Mouse (Mus musculus): ENCODE data around the gene Gdf7. TPM values are rescaled to one million over a fixed set of nuclear protein-coding genes. Genes with fewer than 3 reads are reported as not detected.

The Gdf7 gene
- polyA plus RNA-seq (2012; rRNA removed), result 0.36 and 0.91 TPM in 2 replicates

DNA sequence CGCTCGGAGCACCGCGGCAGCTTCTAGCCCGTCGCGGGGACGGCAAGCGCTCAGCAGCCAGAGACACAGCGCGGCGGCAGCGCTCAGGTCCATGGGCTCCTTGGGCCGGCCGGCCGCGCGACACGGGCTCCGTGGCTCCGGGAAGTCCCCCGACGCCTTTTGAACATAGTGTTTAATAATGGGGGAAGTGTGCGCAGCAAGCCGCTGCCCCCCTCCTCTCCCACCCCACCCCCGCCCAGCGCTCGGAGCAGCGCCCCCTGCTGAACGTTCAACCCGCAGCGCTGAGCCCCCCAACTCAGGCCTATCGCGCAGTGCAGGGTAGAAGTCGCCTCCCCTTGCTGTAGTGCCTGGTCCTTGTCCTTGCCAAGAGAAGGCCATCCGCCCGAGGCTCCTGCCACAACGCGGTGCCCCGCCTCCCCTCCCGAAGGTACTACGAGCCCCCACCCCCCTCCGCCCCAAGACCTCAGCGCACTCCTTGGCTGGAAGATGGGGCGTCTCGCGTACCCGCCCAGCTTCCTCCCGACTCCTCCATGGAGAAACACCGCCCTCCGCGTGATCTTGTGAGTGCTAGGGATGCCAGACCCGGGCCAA lies at the start of gene Gdf7:
Gene Gdf7 (minus strand): TSS at position 114 of the 591 bp plus-strand sequence.

DNA sequence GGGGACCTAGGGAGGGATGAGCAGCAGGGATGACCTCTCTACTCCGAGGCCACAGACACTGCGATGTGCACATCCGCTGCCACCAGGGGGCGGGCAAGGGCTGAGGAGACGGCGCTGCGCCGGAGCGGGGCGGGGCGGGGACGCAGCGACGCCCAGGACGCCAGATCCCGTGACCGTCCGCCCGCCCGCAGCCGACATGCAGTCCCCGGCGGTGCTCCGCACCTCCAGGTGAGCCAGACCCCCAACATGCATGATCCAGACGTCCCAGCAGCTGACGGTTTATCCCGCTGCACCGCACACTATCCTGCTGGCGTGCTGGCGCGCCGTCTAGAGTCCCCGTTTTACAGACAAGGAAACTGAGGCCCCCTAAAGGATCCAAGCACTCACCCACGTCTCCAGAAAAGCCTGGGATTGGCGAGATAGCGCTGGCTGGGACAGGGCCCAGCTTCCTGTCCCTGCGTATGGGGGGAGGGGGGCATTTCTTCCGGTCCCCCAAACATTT lies 11.6 kb upstream of the Gdf7 start, which contains the start of gene Hs1bp3:
Gene Hs1bp3 (plus strand): TSS at position 163 of the 502 bp plus-strand sequence.

Other genes with a start within 250 kb of the Gdf7 start
- gene Ldah, start 93.8 kb downstream of the Gdf7 start, polyA plus RNA-seq (2012; rRNA removed), result 42.6 and 47.0 TPM in 2 replicates
- gene Hs1bp3, start 11.5 kb upstream of the Gdf7 start, polyA plus RNA-seq (2012; rRNA removed), result 9.9 and 11.5 TPM in 2 replicates
- 198 and 211 TPM in 2 replicates for gene Rhob, start 198.1 kb upstream of the Gdf7 start, polyA plus RNA-seq (2012; rRNA removed)